Mouse (Mus musculus) lung, embryonic 14.5 days (tissue): Measurements from ENCODE around the gene Chid1. TPM values are rescaled to one million over a fixed set of nuclear protein-coding genes. Genes with fewer than 3 reads are reported as not detected.

Experiments used
- ATAC-seq: fragments of 200-750 bp; cut with Nextera tagmentation; 2 replicates; pipeline ENCODE4 v1.8.0; 2017; ENCODE audit warnings: mild to moderate bottlenecking, moderate TSS enrichment, moderate library complexity; ENCODE audit not compliant: insufficient read depth
- DNase-seq: peaks from one replicate; pipeline ENCODE4 v3.0.0-alpha.2; 2015
- H3K27ac ChIP-seq: fragments of 300-500 bp; sonication (generic); 2 replicates; pipeline ENCODE4 v1.5.1; 2014; ENCODE audit warnings: low read depth, mild to moderate bottlenecking, moderate library complexity
- H3K27me3 ChIP-seq: fragments of 300-500 bp; sonication (generic); 2 replicates; pipeline ENCODE4 v1.6.1; 2014; ENCODE audit warnings: low read length, control low read depth; ENCODE audit not compliant: insufficient read depth
- H3K36me3 ChIP-seq: fragments of 300-500 bp; sonication (generic); 2 replicates; pipeline ENCODE4 v1.6.1; 2014; ENCODE audit warnings: control low read depth; ENCODE audit not compliant: insufficient read depth
- H3K4me1 ChIP-seq: fragments of 300-500 bp; sonication (generic); 2 replicates; pipeline ENCODE4 v1.6.1; 2014; ENCODE audit warnings: antibody characterized with exemption, control low read depth; ENCODE audit not compliant: insufficient read depth
- H3K4me2 ChIP-seq: fragments of 300-500 bp; sonication (generic); 2 replicates; pipeline ENCODE4 v1.6.1; 2014; ENCODE audit warnings: mild to moderate bottlenecking
- H3K4me3 ChIP-seq: fragments of 300-500 bp; sonication (generic); 2 replicates; pipeline ENCODE4 v1.5.1; 2014; ENCODE audit warnings: low read depth, low read length
- H3K9ac ChIP-seq: fragments of 300-500 bp; sonication (generic); 2 replicates; pipeline ENCODE4 v1.6.1; 2014
- H3K9me3 ChIP-seq: fragments of 300-500 bp; sonication (generic); 2 replicates; pipeline ENCODE4 v1.6.1; 2016; ENCODE audit warnings: low read depth, low read length, control low read depth
- CTCF ChIP-seq: IDR thresholded peaks from 2 replicates; pipeline ENCODE4 v1.5.1; 2016; ENCODE audit warnings: antibody characterized with exemption, low read depth
- WGBS: fragments of 180-500 bp; shearing (Covaris S2); extraction: QIAGEN DNeasy Blood & Tissue Kit; methylation state at CpG from one replicate; pipeline ENCODE4 v1.1.7; 2014; 5-methylcytosine and 5-hydroxymethylcytosine counted together
- polyA plus RNA-seq: library from polyadenylated mRNA; unstranded; fragments of >200 nt; fragmentation: Nextera tagmentation; extraction: Ambion mirVana; gene quantifications from 2 replicates; pipeline ENCODE4 v1.2.1, GENCODE M21; 2014

The Chid1 gene
- polyA plus RNA-seq, 1 experiment from 2014 or later = 33.0 TPM

- Histone ChIP-seq H3K27ac (no peak overlapping the region), H3K36me3 (peaks cover 6% of the 10 kb centered on the region; the same call in 1 of the 2 replicates), H3K9me3 (no peaks in the 10 kb centered on the region), H3K4me1 (no peaks in the 10 kb centered on the region), H3K9ac (no peak overlapping the region), H3K4me3 (no peak overlapping the region), H3K4me2 (no peak overlapping the region), H3K27me3 (no peaks in the 10 kb centered on the region)
- ATAC-seq (no peak), DNase-seq (no peak)
- TF ChIP-seq CTCF = no peak
- 71% methylated on average over 3 of the region's 3 CpGs for WGBS
Observed at GRCm38 (mm10) chr7:141518926-141519325, 20.7 kb downstream of the Chid1 start.

DNA sequence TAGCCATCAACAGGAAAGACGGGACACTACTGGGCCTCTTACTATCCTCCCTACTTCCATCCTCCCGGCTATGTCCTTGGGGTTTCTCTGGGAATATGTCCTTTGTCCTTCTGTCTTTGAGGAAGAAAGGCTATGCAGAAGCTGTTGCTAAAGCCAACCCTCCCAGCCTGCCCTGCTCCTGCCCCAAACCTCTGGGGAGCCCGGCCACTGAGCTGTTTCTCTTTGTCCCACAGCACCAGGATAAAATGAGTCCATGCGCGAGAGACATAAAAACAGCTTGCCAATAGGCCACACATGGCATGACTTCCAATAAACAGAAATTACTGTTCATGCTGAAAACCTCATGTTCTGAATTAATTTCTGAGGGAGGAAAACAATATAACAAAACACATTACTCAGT, 21.4 kb downstream of the Chid1 start:
- TF ChIP-seq CTCF = no peak
- Histone ChIP-seq H3K9ac (no peak overlapping the region), H3K9me3 (no peaks in the 10 kb centered on the region), H3K4me2 (no peak overlapping the region), H3K27ac (no peak overlapping the region), H3K27me3 (no peaks in the 10 kb centered on the region), H3K4me3 (no peak overlapping the region), H3K36me3 (peaks cover 6% of the 10 kb centered on the region; the same call in 1 of the 2 replicates), H3K4me1 (no peaks in the 10 kb centered on the region)
- WGBS = 90% methylated on average over 5 of the region's 5 CpGs
- no peak for DNase-seq
- ATAC-seq = no peak

GRCm38 (mm10) chr7:141517638-141518037, 22.0 kb downstream of the Chid1 start:
- DNase-seq = no peak
- H3K27ac ChIP-seq = no peak overlapping the region
- H3K4me3 ChIP-seq = no peak overlapping the region
- no peak for TF ChIP-seq CTCF
- H3K4me1 ChIP-seq = no peaks in the 10 kb centered on the region
- no peak for ATAC-seq
- H3K27me3 ChIP-seq = no peaks in the 10 kb centered on the region
- no peaks in the 10 kb centered on the region for H3K9me3 ChIP-seq
- 77% methylated on average over 4 of the region's 4 CpGs for WGBS
- no peak overlapping the region for H3K4me2 ChIP-seq
- H3K36me3 ChIP-seq = peaks cover 6% of the 10 kb centered on the region; the same call in 1 of the 2 replicates
- no peak overlapping the region for H3K9ac ChIP-seq

- 68% methylated on average over 8 of the region's 8 CpGs for WGBS
- H3K36me3 ChIP-seq = peaks cover 12% of the 10 kb centered on the region
- no peaks in the 10 kb centered on the region for H3K4me1 ChIP-seq
- no peak overlapping the region for H3K4me3 ChIP-seq
- H3K4me2 ChIP-seq = no peak overlapping the region
- no peak for TF ChIP-seq CTCF
- H3K9ac ChIP-seq = no peak overlapping the region
- DNase-seq = no peak
- no peaks in the 10 kb centered on the region for H3K27me3 ChIP-seq
- no peak for ATAC-seq
- H3K9me3 ChIP-seq = no peaks in the 10 kb centered on the region
- H3K27ac ChIP-seq = no peak overlapping the region
Observed at GRCm38 (mm10) chr7:141510681-141511191, 28.9 kb downstream of the Chid1 start.

GRCm38 (mm10) chr7:141510196-141510595, 29.5 kb downstream of the Chid1 start:
- H3K27me3 ChIP-seq = no peaks in the 10 kb centered on the region
- WGBS = 87% methylated on average over 5 of the region's 5 CpGs
- ATAC-seq = no peak
- no peaks in the 10 kb centered on the region for H3K4me1 ChIP-seq
- no peaks in the 10 kb centered on the region for H3K9me3 ChIP-seq
- DNase-seq = no peak
- peaks cover 12% of the 10 kb centered on the region for H3K36me3 ChIP-seq
- no peak for TF ChIP-seq CTCF
- H3K9ac ChIP-seq = no peak overlapping the region
- H3K4me3 ChIP-seq = no peak overlapping the region
- no peak overlapping the region for H3K27ac ChIP-seq
- H3K4me2 ChIP-seq = no peak overlapping the region

GRCm38 (mm10) chr7:141508160-141508559, 31.5 kb downstream of the Chid1 start:
- H3K4me1 ChIP-seq = no peaks in the 10 kb centered on the region
- no peaks in the 10 kb centered on the region for H3K27me3 ChIP-seq
- no peak for TF ChIP-seq CTCF
- no peak overlapping the region for H3K4me2 ChIP-seq
- H3K36me3 ChIP-seq = peaks cover 7% of the 10 kb centered on the region; the same call in 1 of the 2 replicates
- DNase-seq (no peak), ATAC-seq (peak; percentile 44; the same call in 1 of the 2 replicates)
- H3K9ac ChIP-seq = no peak overlapping the region
- H3K9me3 ChIP-seq = no peaks in the 10 kb centered on the region
- no peak overlapping the region; the same call in 1 of the 2 replicates for H3K4me3 ChIP-seq
- H3K27ac ChIP-seq = peak overlapping the region; percentile 6; the same call in 1 of the 2 replicates

GRCm38 (mm10) chr7:141506278-141506677, 33.4 kb downstream of the Chid1 start:
- Histone ChIP-seq H3K27me3 (no peaks in the 10 kb centered on the region), H3K4me2 (no peak overlapping the region), H3K9me3 (no peaks in the 10 kb centered on the region), H3K27ac (no peak overlapping the region; the same call in 1 of the 2 replicates), H3K4me1 (no peaks in the 10 kb centered on the region), H3K36me3 (peaks cover 7% of the 10 kb centered on the region; the same call in 1 of the 2 replicates), H3K4me3 (no peak overlapping the region), H3K9ac (no peak overlapping the region)
- no peak for DNase-seq
- WGBS = 75% methylated on average over 2 of the region's 2 CpGs
- ATAC-seq = no peak
- no peak for TF ChIP-seq CTCF
